Mouse (Mus musculus) thymus, adult 2 months (tissue): ENCODE data around the gene Nipal3.

Experiments
- CTCF ChIP-seq: fragments of 200-500 bp; IDR thresholded peaks from 2 replicates; pipeline ENCODE4 v1.5.1; 2012; ENCODE audit warnings: mild to moderate bottlenecking, control low read depth, low read length, moderate library complexity, borderline replicate concordance; ENCODE audit not compliant: control insufficient read depth, poor library complexity, insufficient read depth; ENCODE audit errors: extremely low read depth
- POLR2A ChIP-seq: fragments of 200-500 bp; IDR thresholded peaks from 2 replicates; pipeline ENCODE4 v1.6.1; 2012; ENCODE audit warnings: mild to moderate bottlenecking, low read length, control low read depth, moderate library complexity; ENCODE audit not compliant: control insufficient read depth, poor library complexity, insufficient read depth; ENCODE audit errors: extremely low read depth

- TF ChIP-seq POLR2A = no peak
- no peak for TF ChIP-seq CTCF
These were observed 38.2 kb upstream of the Nipal3 start for GRCm38 (mm10) chr4:135533001-135533400.
